Mouse (Mus musculus) left cerebral cortex, postnatal 25 days (tissue): ENCODE results near the gene Cdc42se1. TPM values are rescaled to one million over a fixed set of nuclear protein-coding genes. Genes with fewer than 3 reads are reported as not detected.

Experiments used
- DNase-seq, 2 experiments: peaks; one replicate each; pipeline ENCODE4 v3.0.0; 2022; ENCODE audit warnings: low spot score in 2 of 2, mixed read lengths in 1 of 2
- intact Hi-C: fragments of 180-260 bp; cut with DNase I; formaldehyde crosslinking; loops from one replicate; pipeline ENCODE4 v1.15.1; 2025
- total RNA-seq, 2 experiments: library from RNA; stranded (reverse); gene quantifications; 2 replicates each; pipeline ENCODE4 v1.2.3; 2021

Gene Cdc42se1
- total RNA-seq, 2 experiments from 2014 or later = 60.0 TPM

DNA sequence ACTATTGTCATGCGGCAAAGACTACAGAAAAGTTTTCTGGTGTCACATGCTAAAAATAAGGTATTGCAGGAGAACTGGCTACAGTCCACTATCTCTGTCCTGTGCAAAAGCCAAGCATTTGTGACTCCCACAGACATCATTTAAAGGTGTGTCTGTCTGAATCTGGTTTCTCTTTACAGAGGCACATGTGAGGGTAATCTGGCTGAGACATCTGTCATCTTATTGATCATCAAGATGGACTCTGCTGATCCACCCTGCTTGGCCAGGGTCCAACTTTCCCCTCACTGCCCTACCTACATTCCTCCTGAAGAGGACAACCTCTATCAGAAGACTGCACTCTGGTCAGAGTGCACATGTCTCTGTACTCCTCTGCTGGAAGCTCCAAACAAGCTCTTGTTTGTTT is 48.6 kb downstream of the Cdc42se1 start:
- no peak for DNase-seq
- intact Hi-C loops = no loop called here

DNA sequence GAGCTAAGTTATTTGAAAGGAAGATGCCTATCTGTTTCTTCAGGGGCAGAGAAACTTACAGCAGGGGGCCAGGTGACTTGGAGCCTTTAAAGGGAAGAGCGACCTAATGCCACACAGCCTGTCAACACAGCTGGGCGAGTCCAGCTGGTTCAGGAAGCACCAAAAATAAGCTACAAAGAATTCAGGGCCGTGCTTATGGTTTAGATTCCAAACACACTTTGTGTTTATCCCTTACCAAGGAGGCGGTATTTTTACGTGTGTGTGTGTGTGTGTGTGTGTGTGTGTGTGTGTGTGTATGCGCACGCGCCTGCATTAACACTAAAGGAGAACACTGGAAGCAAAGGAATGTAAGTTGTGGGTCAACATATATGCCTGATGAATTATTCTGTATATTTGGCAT is 52.2 kb downstream of the Cdc42se1 start:
- DNase-seq = peak; percentile 25 to 36
- intact Hi-C loops = loop anchor here (5.0 kb wide), 1 partner anchor 53 kb away; the partner anchor contains the start of gene Cdc42se1

DNA sequence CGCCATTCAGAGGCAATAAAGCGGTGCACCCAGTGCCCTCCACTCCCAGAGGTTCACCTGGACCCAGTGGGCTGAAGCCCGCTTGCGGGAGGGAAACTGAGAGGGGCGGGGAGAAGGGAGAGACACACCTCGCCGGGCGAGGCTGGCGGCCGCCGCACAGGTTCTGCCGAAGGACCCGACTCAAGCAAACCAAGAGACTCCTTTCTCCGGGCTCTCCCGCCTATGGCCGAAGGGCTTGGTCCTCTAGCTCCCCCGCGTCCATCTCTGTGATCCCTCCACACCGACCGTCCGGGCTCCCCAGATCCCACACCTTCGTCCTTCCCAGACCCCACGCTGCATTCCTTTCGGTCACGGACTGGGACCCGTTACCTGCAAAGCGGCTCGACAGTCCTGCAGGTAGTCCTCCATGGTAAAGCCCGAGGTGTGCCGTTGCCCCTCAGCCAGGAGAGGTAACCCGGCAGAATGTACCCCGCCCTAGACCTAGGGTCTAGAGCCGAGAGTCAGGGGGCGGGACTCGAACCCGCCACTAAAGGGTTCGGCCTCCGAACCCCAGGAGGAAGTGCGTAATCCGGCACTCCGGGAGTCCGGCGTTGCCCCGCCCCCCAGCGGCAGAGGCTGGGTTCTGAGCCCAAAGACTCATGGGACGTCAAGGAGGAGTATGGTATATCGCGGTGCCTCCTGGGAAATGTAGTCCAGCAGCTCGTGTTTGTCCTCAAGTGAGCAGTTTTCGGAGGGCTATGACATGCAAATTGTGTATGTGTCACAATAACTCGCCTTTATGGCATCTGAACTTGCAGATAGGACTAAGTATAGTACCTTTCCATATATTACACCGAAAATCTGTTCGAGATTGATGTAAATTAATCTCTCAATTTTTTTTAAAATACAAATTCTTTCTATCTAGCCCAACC is 52.9 kb downstream of the Cdc42se1 start, which contains the start of the genes Mindy1 and Prune1:
Gene Mindy1 (plus strand): TSS at position 130 of the 911 bp plus-strand sequence.
Gene Prune1 (minus strand): TSS at position 861 of the 911 bp plus-strand sequence.
- intact Hi-C loops = loop anchor here (2.0 to 5.0 kb wide), 2 partner anchors 33 to 54 kb away; partner anchors contain the start of genes Cdc42se1 and Cers2
- DNase-seq = peak; percentile 98 to 99

DNA sequence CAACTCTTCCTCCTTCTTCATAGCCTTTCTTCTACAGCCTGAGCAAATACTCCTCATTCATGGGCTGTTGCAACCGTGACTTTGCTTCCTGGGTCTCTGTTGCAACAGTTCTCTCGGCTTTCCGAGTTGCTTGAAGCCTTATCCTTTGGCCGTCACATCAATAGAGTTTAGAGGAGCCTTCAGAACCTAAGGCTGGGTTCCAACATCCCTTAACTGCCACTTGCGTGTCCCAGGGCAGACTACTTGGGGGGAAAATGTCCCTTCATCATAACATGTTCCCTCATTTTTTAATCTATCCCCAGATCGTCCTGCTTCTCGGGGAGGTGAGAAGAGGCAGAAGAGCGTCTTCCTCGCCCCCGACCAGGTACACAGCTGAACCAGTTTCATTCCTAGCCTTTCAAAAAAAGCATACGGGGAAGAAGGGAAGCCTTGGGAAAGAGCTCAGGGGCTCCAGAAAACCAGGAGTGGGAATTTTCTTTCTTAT is 53.9 kb downstream of the Cdc42se1 start:
- DNase-seq = peak; percentile 13 to 41
- intact Hi-C loops = loop anchor here (2.0 to 5.0 kb wide), 2 partner anchors 32 to 55 kb away; partner anchors contain the start of genes Cdc42se1 and Cers2

DNA sequence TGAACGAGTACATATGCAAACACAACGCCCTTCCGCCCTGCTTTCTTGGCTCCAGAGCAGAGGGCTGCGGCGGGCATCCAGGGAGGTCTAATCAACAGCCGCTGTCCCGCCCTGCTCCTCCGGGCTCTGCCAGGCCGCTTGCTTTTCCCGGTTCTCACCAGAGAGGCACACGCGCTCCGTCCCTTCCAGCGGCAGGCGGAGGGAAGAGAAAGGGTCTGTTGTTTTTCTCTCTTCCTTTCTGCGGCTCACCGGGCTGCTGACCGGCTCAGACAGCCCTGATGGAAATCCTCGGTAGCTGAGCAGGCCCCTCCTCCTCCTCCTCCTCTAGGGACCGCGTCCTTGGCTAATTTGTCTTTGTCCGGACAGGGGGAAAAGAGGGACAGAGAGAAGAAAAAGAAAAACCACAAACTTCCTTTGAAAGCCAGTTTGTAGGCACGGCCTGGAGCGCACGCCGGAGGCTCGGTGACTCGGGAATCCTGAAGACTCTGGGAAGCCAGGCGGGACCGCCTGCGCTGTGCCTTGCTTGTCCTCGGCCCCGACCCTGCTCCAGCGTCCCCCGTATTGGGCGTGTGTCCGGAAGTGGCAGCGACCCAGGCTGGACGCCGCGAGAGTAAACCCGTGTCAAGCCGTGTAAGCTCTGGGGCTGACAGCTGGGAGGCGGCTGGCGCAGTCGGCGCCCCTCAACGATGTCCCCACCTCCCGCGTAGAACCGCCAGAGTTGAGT is 54.5 kb downstream of the Cdc42se1 start:
- DNase-seq = peak; percentile 66 to 77
- intact Hi-C loops = loop anchor here (2.0 to 5.0 kb wide), 2 partner anchors 32 to 56 kb away; partner anchors contain the start of genes Cdc42se1 and Cers2

DNA sequence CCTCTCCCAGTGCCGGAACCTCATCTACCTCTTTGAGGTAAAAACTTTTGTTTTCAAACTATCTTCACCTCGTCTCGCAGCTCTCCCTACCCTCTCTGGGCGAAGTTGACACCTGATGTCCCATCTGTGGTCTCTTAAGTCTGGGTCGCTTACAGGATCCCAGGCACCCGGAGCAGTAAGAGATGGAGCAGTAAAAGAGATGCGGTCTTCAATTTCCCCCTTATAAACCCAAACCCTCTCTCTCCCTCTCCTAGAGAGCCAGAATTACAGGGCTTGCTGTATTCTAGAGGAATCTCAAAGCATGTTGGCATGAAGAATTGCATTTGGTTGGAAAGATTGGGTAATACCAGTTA is 55.0 kb downstream of the Cdc42se1 start:
- no peak for DNase-seq
- intact Hi-C loops = loop anchor here (2.0 to 5.0 kb wide), 2 partner anchors 31 to 56 kb away; partner anchors contain the start of genes Cdc42se1 and Cers2

DNA sequence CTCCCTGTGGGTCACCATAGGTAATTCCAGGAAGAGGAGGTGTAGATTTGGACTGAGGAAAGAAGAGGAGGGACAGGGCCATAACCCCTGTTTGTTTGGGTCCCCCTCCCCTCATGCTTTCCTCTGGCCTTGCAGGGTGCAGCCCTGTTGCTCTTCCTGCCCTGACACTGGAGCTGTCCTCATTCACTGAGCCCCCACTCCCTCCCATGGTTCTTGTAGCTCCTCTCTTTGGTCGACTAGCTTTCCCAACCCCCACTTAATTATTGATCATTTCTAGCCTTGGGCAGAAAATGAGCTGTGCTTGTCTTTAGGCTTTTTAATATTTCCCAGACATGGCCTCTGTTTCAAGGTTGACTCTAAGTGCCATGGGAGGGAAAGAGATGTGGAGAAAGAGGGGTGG is 55.5 kb downstream of the Cdc42se1 start:
- intact Hi-C loops = loop anchor here (5.0 kb wide), 1 partner anchor 57 kb away; the partner anchor contains the start of gene Cdc42se1
- DNase-seq = no peak

DNA sequence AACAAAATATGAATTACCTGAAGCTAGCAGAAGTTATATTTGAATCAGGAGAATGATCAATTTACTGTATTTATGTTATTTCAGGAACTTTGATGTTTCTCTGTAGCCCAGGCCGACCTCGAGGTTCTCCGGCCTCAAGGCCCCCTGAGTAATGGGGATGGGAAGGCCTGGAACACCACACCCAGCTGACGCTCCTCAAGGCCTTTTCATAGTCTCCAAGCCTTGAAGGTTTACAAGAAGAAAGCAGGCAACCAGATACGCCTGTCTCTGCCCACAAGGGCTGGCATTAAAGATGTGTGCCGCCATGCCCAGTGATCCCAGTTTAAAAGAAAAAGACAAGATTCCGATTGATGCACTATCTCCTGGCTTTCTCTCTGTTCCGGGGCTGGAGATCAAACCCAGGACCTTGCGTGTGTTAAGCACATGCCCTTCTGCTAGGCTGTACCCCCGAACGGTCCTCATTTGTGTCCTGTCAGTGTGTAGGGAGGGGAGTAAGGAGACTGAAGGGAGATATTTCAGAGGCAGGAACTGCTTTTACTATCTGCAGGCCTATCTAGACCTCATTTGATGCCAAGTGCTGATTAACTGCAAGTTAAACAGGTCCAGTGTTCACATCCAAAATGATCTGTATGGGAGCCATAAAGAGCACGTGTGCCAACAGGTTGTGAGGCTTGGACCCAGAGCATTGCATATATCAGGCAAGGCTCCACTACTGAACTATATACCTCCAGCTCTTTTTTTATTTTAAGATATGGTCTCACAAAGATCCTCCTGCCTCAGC is 56.2 kb downstream of the Cdc42se1 start:
- intact Hi-C loops = loop anchor here (5.0 kb wide), 1 partner anchor 57 kb away; the partner anchor contains the start of gene Cdc42se1

DNA sequence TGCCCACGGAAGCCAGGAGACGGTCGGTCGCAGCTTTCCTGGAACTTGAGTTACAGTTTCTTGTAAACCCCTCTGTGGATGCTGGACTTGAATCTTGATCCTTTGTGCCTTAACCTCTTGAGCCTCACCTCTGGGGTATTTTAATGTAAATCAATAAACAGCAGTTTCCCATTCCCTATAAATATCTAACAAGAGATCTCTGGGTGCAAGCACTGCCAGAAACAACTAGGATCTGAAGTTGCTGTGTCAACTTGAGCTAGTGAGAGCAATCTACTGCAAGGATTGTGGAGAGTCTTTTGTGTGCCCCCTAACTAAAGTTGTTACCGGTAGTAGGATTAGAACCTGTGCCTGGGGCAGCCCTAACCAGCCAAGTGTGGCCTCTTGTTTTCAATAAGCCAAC is 56.9 kb downstream of the Cdc42se1 start:
- no peak for DNase-seq
- intact Hi-C loops = no loop called here

More for the DNA sequence above, 56.2 kb downstream of the Cdc42se1 start:
- no peak for DNase-seq

Other genes starting within 250 kb of the Cdc42se1 start
- gene Zfp687, start 213.3 kb upstream of the Cdc42se1 start, total RNA-seq = 10 to 100 TPM; 21.4 to 22.2 TPM
- 100 to 1,000 TPM; 154 to 156 TPM for gene Psmd4, start 186.1 kb upstream of the Cdc42se1 start, total RNA-seq
- gene Pip5k1a, start 121.8 kb upstream of the Cdc42se1 start, total RNA-seq = 10 to 100 TPM; 51.1 to 51.7 TPM
- gene Vps72, start 117.7 kb upstream of the Cdc42se1 start, total RNA-seq = 10 to 100 TPM; 36.2 to 43.7 TPM
- not detected for gene Tmod4, start 104.3 kb upstream of the Cdc42se1 start, total RNA-seq
- gene Scnm1, start 94.7 kb upstream of the Cdc42se1 start, total RNA-seq = 10 to 100 TPM; 42.1 to 46.2 TPM
- gene Lysmd1, start 94.6 kb upstream of the Cdc42se1 start, total RNA-seq = 10 to 100 TPM; 16.8 to 18.1 TPM
- 1 to 10 TPM; 2.6 to 3.2 TPM for gene Tnfaip8l2, start 86.4 kb upstream of the Cdc42se1 start, total RNA-seq
- 10 to 100 TPM; 24.7 to 25.3 TPM for gene Sema6c, start 68.3 kb upstream of the Cdc42se1 start, total RNA-seq
- gene Gabpb2, start 10.8 kb upstream of the Cdc42se1 start, total RNA-seq = 1 to 10 TPM; 7.5 to 8.9 TPM
- gene Mllt11, start 3.4 kb downstream of the Cdc42se1 start, total RNA-seq = 100 to 1,000 TPM; 329 to 339 TPM
- under 1 TPM in 1 of 2 experiments, not detected in 1; 0.18 TPM for gene Gm128, start 12.9 kb downstream of the Cdc42se1 start, total RNA-seq
- under 1 TPM; 0.62 to 0.66 TPM for gene Bnipl, start 22.5 kb downstream of the Cdc42se1 start, total RNA-seq
- gene Mindy1, start 52.6 kb downstream of the Cdc42se1 start, total RNA-seq = 10 to 100 TPM; 18.7 to 20.5 TPM
- 10 to 100 TPM; 22.6 to 24.8 TPM for gene Prune1, start 53.3 kb downstream of the Cdc42se1 start, total RNA-seq
- gene Anxa9, start 78.4 kb downstream of the Cdc42se1 start, total RNA-seq = under 1 TPM; 0.57 to 0.78 TPM
- gene Cers2, start 86.1 kb downstream of the Cdc42se1 start, total RNA-seq = 10 to 100 TPM; 44.5 to 48.9 TPM
- 10 to 100 TPM; 34.7 to 37.4 TPM for gene Setdb1, start 128.5 kb downstream of the Cdc42se1 start, total RNA-seq
- gene 4930558C23Rik, start 174.1 kb downstream of the Cdc42se1 start, total RNA-seq = not detected
- 10 to 100 TPM; 32.5 to 37.0 TPM for gene Arnt, start 205.7 kb downstream of the Cdc42se1 start, total RNA-seq